Mouse (Mus musculus): ENCODE measurements around the gene Arhgap24. TPM values are rescaled to one million over a fixed set of nuclear protein-coding genes. Genes with fewer than 3 reads are reported as not detected.

Gene Arhgap24
- polyA plus RNA-seq, 1 experiment = 12.5 TPM

- Histone ChIP-seq H3K79me2 (ENCODE audit: control insufficient read depth, insufficient read depth) (no peaks in the 10 kb centered on the region), H3K27me3 (ENCODE audit: control insufficient read depth, insufficient read depth, insufficient read length) (no peaks in the 10 kb centered on the region), H3K36me3 (ENCODE audit: control insufficient read depth, insufficient read depth) (no peaks in the 10 kb centered on the region), H3K4me2 (ENCODE audit: low read depth) (no peak overlapping the region), H3K4me3 (no peak overlapping the region), H3ac (ENCODE audit: control insufficient read depth, insufficient read length) (no peak overlapping the region)
- TF ChIP-seq TCF3 (IDR thresholded peaks at IDR 0.05; ENCODE audit: insufficient read length, low read depth) = no peak
- no peak for TF ChIP-seq TCF12 (IDR thresholded peaks at IDR 0.05; ENCODE audit: insufficient read depth, poor library complexity, severe bottlenecking)
- TF ChIP-seq USF1 (IDR thresholded peaks at IDR 0.05; ENCODE audit: low read depth) = no peak
- no peak for TF ChIP-seq POLR2AphosphoS2 (IDR thresholded peaks at IDR 0.05; ENCODE audit: insufficient read length, low read depth)
- TF ChIP-seq E2F4 (IDR thresholded peaks at IDR 0.05; ENCODE audit: insufficient read depth) = no peak
These were observed 189.6 kb downstream of the Arhgap24 start for GRCm38 (mm10) chr5:102670731-102671345.

GRCm38 (mm10) chr5:102675326-102675725 lies 194.1 kb downstream of the Arhgap24 start:
- Histone ChIP-seq H3K27me3 (ENCODE audit: control insufficient read depth, insufficient read depth, insufficient read length) (no peaks in the 10 kb centered on the region), H3K36me3 (ENCODE audit: control insufficient read depth, insufficient read depth) (no peaks in the 10 kb centered on the region), H3K4me3 (no peak overlapping the region), H3ac (ENCODE audit: control insufficient read depth, insufficient read length) (no peak overlapping the region), H3K79me2 (ENCODE audit: control insufficient read depth, insufficient read depth) (no peaks in the 10 kb centered on the region), H3K4me2 (ENCODE audit: low read depth) (no peak overlapping the region)
- no peak for TF ChIP-seq POLR2AphosphoS2 (IDR thresholded peaks at IDR 0.05; ENCODE audit: insufficient read length, low read depth)
- no peak for TF ChIP-seq CEBPB (IDR thresholded peaks at IDR 0.05; ENCODE audit: insufficient read depth, poor library complexity, severe bottlenecking)
- no peak for TF ChIP-seq E2F4 (IDR thresholded peaks at IDR 0.05; ENCODE audit: insufficient read depth)
- no peak for TF ChIP-seq SRF (IDR thresholded peaks at IDR 0.05; ENCODE audit: control insufficient read depth, insufficient read length, low read depth)
- TF ChIP-seq MAX (IDR thresholded peaks at IDR 0.05; ENCODE audit: low read depth) = no peak
- no peak for TF ChIP-seq MYOG (IDR thresholded peaks at IDR 0.05; ENCODE audit: control insufficient read depth in 1 of 3, insufficient read depth in 1 of 3, insufficient read length in 2 of 3, low read depth in 2 of 3)
- no peak for TF ChIP-seq MYOD1 (IDR thresholded peaks at IDR 0.05; ENCODE audit: control insufficient read depth in 1 of 3, insufficient read length in 2 of 3, low read depth in 2 of 3)
- no peak for TF ChIP-seq USF1 (IDR thresholded peaks at IDR 0.05; ENCODE audit: low read depth)

- H3K4me3 ChIP-seq = no peak overlapping the region
- H3ac ChIP-seq (ENCODE audit: control insufficient read depth, insufficient read length) = no peak overlapping the region
- no peaks in the 10 kb centered on the region for H3K36me3 ChIP-seq (ENCODE audit: control insufficient read depth, insufficient read depth)
- H3K79me2 ChIP-seq (ENCODE audit: control insufficient read depth, insufficient read depth) = no peaks in the 10 kb centered on the region
- no peaks in the 10 kb centered on the region for H3K27me3 ChIP-seq (ENCODE audit: control insufficient read depth, insufficient read depth, insufficient read length)
- H3K4me2 ChIP-seq (ENCODE audit: low read depth) = no peak overlapping the region
- no peak for TF ChIP-seq TCF3 (IDR thresholded peaks at IDR 0.05; ENCODE audit: insufficient read length, low read depth)
- TF ChIP-seq POLR2A (IDR thresholded peaks at IDR 0.05; ENCODE audit: insufficient read length, low read depth) = no peak
- no peak for TF ChIP-seq POLR2AphosphoS2 (IDR thresholded peaks at IDR 0.05; ENCODE audit: insufficient read length, low read depth)
- no peak for TF ChIP-seq MYOG (IDR thresholded peaks at IDR 0.05; ENCODE audit: control insufficient read depth in 1 of 3, insufficient read depth in 1 of 3, insufficient read length in 2 of 3, low read depth in 2 of 3)
- TF ChIP-seq CEBPB (IDR thresholded peaks at IDR 0.05; ENCODE audit: insufficient read depth, poor library complexity, severe bottlenecking) = no peak
- no peak for TF ChIP-seq SRF (IDR thresholded peaks at IDR 0.05; ENCODE audit: control insufficient read depth, insufficient read length, low read depth)
- TF ChIP-seq MYOD1 (IDR thresholded peaks at IDR 0.05; ENCODE audit: control insufficient read depth in 1 of 3, insufficient read length in 2 of 3, low read depth in 2 of 3) = no peak
- no peak for TF ChIP-seq REST (IDR thresholded peaks at IDR 0.05; ENCODE audit: insufficient read depth, insufficient read length)
- no peak for TF ChIP-seq MAX (IDR thresholded peaks at IDR 0.05; ENCODE audit: low read depth)
- no peak for TF ChIP-seq USF1 (IDR thresholded peaks at IDR 0.05; ENCODE audit: low read depth)
- TF ChIP-seq E2F4 (IDR thresholded peaks at IDR 0.05; ENCODE audit: insufficient read depth) = no peak
- TF ChIP-seq TCF12 (IDR thresholded peaks at IDR 0.05; ENCODE audit: insufficient read depth, poor library complexity, severe bottlenecking) = no peak
These were observed 196.0 kb downstream of the Arhgap24 start for GRCm38 (mm10) chr5:102677176-102677575.

GRCm38 (mm10) chr5:102687673-102688072 lies 206.5 kb downstream of the Arhgap24 start:
- no peaks in the 10 kb centered on the region for H3K36me3 ChIP-seq (ENCODE audit: control insufficient read depth, insufficient read depth)
- no peak overlapping the region for H3K4me3 ChIP-seq
- TF ChIP-seq MYOG (IDR thresholded peaks at IDR 0.05; ENCODE audit: control insufficient read depth in 1 of 3, insufficient read depth in 1 of 3, insufficient read length in 2 of 3, low read depth in 2 of 3) (peak in 1 of 3 experiments; percentile 18), REST (IDR thresholded peaks at IDR 0.05; ENCODE audit: insufficient read depth, insufficient read length) (no peak)
- H3K79me2 ChIP-seq (ENCODE audit: control insufficient read depth, insufficient read depth) = no peaks in the 10 kb centered on the region
- H3K27me3 ChIP-seq (ENCODE audit: control insufficient read depth, insufficient read depth, insufficient read length) = no peaks in the 10 kb centered on the region
- H3K4me2 ChIP-seq (ENCODE audit: low read depth) = no peak overlapping the region
- H3ac ChIP-seq (ENCODE audit: control insufficient read depth, insufficient read length) = no peak overlapping the region

DNA sequence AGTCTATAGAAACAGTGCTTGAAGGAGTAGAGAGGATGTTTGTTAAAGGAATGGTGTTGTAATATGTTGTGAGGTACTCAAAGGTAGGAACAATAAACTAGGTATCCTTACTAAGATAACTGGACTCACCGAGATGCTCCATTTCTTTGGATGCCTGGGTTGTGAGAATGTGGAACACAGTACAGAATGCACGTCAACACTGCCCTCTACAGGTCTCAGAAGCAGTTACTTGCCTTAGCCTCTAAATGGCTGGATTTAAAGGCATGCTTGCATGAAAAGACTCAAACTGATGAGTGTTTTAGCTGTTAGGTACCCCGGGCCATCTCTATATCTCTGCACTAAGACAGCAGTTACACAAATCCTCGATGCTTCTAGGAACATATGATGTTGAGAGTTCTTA lies 211.3 kb downstream of the Arhgap24 start:
- Histone ChIP-seq H3K27me3 (ENCODE audit: control insufficient read depth, insufficient read depth, insufficient read length) (no peaks in the 10 kb centered on the region), H3K4me2 (ENCODE audit: low read depth) (no peak overlapping the region), H3K36me3 (ENCODE audit: control insufficient read depth, insufficient read depth) (no peaks in the 10 kb centered on the region), H3ac (ENCODE audit: control insufficient read depth, insufficient read length) (no peak overlapping the region), H3K79me2 (ENCODE audit: control insufficient read depth, insufficient read depth) (no peaks in the 10 kb centered on the region), H3K4me3 (no peak overlapping the region)
- no peak for TF ChIP-seq MYOG (IDR thresholded peaks at IDR 0.05; ENCODE audit: control insufficient read depth in 1 of 3, insufficient read depth in 1 of 3, insufficient read length in 2 of 3, low read depth in 2 of 3)
- TF ChIP-seq E2F4 (IDR thresholded peaks at IDR 0.05; ENCODE audit: insufficient read depth) = no peak
- TF ChIP-seq SRF (IDR thresholded peaks at IDR 0.05; ENCODE audit: control insufficient read depth, insufficient read length, low read depth) = no peak
- TF ChIP-seq CEBPB (IDR thresholded peaks at IDR 0.05; ENCODE audit: insufficient read depth, poor library complexity, severe bottlenecking) = no peak
- TF ChIP-seq TCF12 (IDR thresholded peaks at IDR 0.05; ENCODE audit: insufficient read depth, poor library complexity, severe bottlenecking) = no peak
- TF ChIP-seq POLR2AphosphoS2 (IDR thresholded peaks at IDR 0.05; ENCODE audit: insufficient read length, low read depth) = no peak
- no peak for TF ChIP-seq POLR2A (IDR thresholded peaks at IDR 0.05; ENCODE audit: insufficient read length, low read depth)
- no peak for TF ChIP-seq MAX (IDR thresholded peaks at IDR 0.05; ENCODE audit: low read depth)
- TF ChIP-seq TCF3 (IDR thresholded peaks at IDR 0.05; ENCODE audit: insufficient read length, low read depth) = no peak
- TF ChIP-seq USF1 (IDR thresholded peaks at IDR 0.05; ENCODE audit: low read depth) = no peak
- no peak for TF ChIP-seq MYOD1 (IDR thresholded peaks at IDR 0.05; ENCODE audit: control insufficient read depth in 1 of 3, insufficient read length in 2 of 3, low read depth in 2 of 3)
- TF ChIP-seq REST (IDR thresholded peaks at IDR 0.05; ENCODE audit: insufficient read depth, insufficient read length) = no peak

All from myocyte (in vitro differentiated cells).